Mouse (Mus musculus): ENCODE measurements at regions not wholly inside any gene's neighbourhood (a gene's known extent, or its start where the extent isn't known, plus 50 kb on each side); places are given as distances from the start of the nearest gene placed in this dataset.

DNA sequence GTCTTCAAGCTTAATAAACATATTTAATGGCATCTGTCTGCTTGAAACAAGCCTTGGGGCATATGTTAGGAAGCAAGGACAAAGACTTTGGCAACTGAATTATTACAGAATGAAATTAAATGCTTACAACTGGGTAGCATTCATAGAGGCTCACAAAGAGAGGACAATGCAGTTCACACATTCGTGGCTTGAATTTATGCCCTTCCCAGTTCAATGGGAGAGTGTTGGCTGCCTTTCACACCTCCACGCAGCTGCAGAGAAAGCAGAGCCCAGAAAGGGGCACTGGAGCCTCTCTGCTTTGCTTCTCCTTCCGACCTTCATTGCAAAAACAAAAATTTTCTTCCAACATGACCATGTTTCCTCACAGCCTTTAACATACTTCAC lies 800.3 kb downstream of the Tmem182 start:
- no peaks in the 10 kb centered on the region for H3K4me1 ChIP-seq (ENCODE audit: insufficient read depth, low read depth, low read length)
- ATAC-seq = no peak
- WGBS = 37% methylated on average over 3 of the region's 3 CpGs
- no peak overlapping the region for H3K27ac ChIP-seq (ENCODE audit: low read length)
- H3K4me3 ChIP-seq (ENCODE audit: low read depth, low read length) = no peak overlapping the region
- DNase-seq (ENCODE audit: low spot score) = no peak
- no peak overlapping the region for H3K9ac ChIP-seq (replicated peaks; ENCODE audit: low read depth)
- H3K27me3 ChIP-seq (replicated peaks; ENCODE audit: insufficient read depth, low read length) = no peaks in the 10 kb centered on the region
- H3K9me3 ChIP-seq (ENCODE audit: low read length) = no peaks in the 10 kb centered on the region
- H3K4me2 ChIP-seq (replicated peaks; ENCODE audit: low read depth, low read length) = no peak overlapping the region
- H3K36me3 ChIP-seq (ENCODE audit: insufficient read depth, low read length) = no peaks in the 10 kb centered on the region
- TF ChIP-seq EP300 (IDR thresholded peaks at IDR 0.05) (no peak), CTCF (IDR thresholded peaks at IDR 0.05) (no peak)

DNA sequence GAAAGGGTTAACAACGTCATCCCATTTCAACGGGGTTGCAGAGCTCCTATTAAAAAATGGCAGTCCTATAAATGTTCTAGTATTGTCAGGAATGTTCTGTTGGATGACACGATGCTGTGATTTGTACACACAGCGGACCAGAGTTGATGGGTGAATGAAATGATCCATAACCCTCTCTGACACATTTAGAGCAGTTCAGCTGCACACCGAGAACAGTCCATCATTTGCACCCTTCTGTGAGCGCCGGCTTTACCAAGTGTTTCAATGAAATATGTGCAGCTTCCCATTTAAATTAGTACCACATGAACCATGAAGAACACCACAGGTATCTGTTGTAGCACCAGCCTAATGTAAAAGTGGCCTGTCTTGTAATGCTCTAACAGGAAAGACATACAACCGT lies 805.4 kb downstream of the Tmem182 start:
- Histone ChIP-seq H3K36me3 (ENCODE audit: insufficient read depth, low read length) (no peaks in the 10 kb centered on the region), H3K4me3 (ENCODE audit: low read depth, low read length) (no peak overlapping the region), H3K4me2 (replicated peaks; ENCODE audit: low read depth, low read length) (no peak overlapping the region), H3K4me1 (ENCODE audit: insufficient read depth, low read depth, low read length) (no peaks in the 10 kb centered on the region), H3K27ac (ENCODE audit: low read length) (no peak overlapping the region), H3K9ac (replicated peaks; ENCODE audit: low read depth) (no peak overlapping the region), H3K9me3 (ENCODE audit: low read length) (no peaks in the 10 kb centered on the region), H3K27me3 (replicated peaks; ENCODE audit: insufficient read depth, low read length) (no peaks in the 10 kb centered on the region)
- ATAC-seq = no peak
- no peak for DNase-seq (ENCODE audit: low spot score)
- no peak for TF ChIP-seq EP300 (IDR thresholded peaks at IDR 0.05)
- TF ChIP-seq CTCF (IDR thresholded peaks at IDR 0.05) = no peak
- WGBS = 67% methylated on average over 8 of the region's 8 CpGs

DNA sequence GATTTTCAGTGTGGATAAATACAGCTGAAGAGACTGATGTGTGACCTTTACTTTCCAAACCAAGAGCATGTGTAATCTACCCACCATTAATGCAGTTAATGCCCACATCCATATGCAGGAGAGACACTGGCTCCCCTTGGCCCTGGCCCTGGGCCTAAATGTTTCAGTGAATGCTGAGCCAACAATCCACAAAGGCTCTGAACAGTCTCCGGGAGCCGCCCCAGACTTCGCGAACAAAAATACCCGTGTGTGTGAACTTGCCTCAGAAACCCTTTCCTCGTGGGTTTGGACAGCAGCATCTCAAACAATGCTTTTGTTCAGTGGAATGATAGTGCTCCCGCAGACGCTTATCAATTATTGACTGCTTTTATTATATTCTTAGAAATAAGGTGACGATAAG lies 846.4 kb downstream of the Tmem182 start:
- no peak overlapping the region for H3K27ac ChIP-seq (ENCODE audit: low read length)
- DNase-seq (ENCODE audit: low spot score) (no peak), ATAC-seq (no peak)
- no peak overlapping the region for H3K9ac ChIP-seq (replicated peaks; ENCODE audit: low read depth)
- no peak overlapping the region for H3K4me2 ChIP-seq (replicated peaks; ENCODE audit: low read depth, low read length)
- H3K27me3 ChIP-seq (replicated peaks; ENCODE audit: insufficient read depth, low read length) = no peaks in the 10 kb centered on the region
- no peaks in the 10 kb centered on the region for H3K9me3 ChIP-seq (ENCODE audit: low read length)
- no peak overlapping the region for H3K4me3 ChIP-seq (ENCODE audit: low read depth, low read length)
- no peaks in the 10 kb centered on the region; the same call in 1 of the 2 replicates for H3K4me1 ChIP-seq (ENCODE audit: insufficient read depth, low read depth, low read length)
- whole genome bisulfite sequencing = 74% methylated on average over 9 of the region's 9 CpGs
- no peak for TF ChIP-seq CTCF (IDR thresholded peaks at IDR 0.05)
- TF ChIP-seq EP300 (IDR thresholded peaks at IDR 0.05) = no peak
- H3K36me3 ChIP-seq (ENCODE audit: insufficient read depth, low read length) = no peaks in the 10 kb centered on the region

GRCm38 (mm10) chr1:41652210-41652609 lies 846.8 kb downstream of the Tmem182 start:
- DNase-seq (ENCODE audit: low spot score) (no peak), ATAC-seq (no peak)
- TF ChIP-seq CTCF (IDR thresholded peaks at IDR 0.05) (no peak), EP300 (IDR thresholded peaks at IDR 0.05) (no peak)
- WGBS = 47% methylated on average over 3 of the region's 3 CpGs
- H3K9me3 ChIP-seq (ENCODE audit: low read length) = no peaks in the 10 kb centered on the region
- no peak overlapping the region for H3K27ac ChIP-seq (ENCODE audit: low read length)
- H3K27me3 ChIP-seq (replicated peaks; ENCODE audit: insufficient read depth, low read length) = no peaks in the 10 kb centered on the region
- H3K9ac ChIP-seq (replicated peaks; ENCODE audit: low read depth) = no peak overlapping the region
- H3K4me2 ChIP-seq (replicated peaks; ENCODE audit: low read depth, low read length) = no peak overlapping the region; the same call in 1 of the 2 replicates
- H3K36me3 ChIP-seq (ENCODE audit: insufficient read depth, low read length) = no peaks in the 10 kb centered on the region
- no peak overlapping the region for H3K4me3 ChIP-seq (ENCODE audit: low read depth, low read length)
- no peaks in the 10 kb centered on the region; the same call in 1 of the 2 replicates for H3K4me1 ChIP-seq (ENCODE audit: insufficient read depth, low read depth, low read length)

DNA sequence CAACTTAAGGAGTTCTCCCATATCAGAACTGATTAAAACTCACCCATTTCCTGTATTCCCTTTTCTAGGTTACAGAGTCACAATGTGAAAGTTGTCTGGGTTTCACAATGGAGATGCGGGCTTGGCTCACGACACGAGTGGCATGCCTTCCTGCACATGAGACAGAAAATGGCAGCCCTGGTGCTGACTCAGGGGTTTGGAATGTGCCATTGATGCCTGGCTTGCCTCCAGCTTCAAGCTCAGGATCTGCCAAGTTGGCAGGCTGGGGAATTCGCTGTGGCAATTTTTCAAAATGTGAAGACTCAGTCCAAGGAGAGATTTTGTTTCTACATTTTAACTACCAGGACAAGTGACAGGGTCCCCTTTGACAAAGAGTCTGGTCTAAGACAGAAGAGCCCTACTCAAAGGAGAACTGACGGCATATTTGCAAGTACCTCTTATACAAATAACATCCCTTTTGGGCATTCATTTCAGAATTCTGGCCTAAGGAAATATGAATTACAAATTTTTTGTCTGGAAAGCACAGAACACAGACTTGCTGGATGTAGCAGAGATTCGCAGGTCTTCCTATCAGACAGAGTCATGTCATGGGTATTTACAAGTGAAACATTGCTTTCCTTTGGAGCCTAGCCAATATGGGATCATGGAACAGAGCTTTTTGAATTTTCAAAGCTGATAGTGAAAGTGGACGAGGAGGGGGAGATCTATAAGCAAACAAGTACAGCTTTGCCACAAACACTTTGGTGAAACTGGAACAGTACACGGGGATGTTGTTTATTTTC lies 847.4 kb downstream of the Tmem182 start:
- TF ChIP-seq CTCF (IDR thresholded peaks at IDR 0.05) = no peak
- no peak for TF ChIP-seq EP300 (IDR thresholded peaks at IDR 0.05)
- Histone ChIP-seq H3K36me3 (ENCODE audit: insufficient read depth, low read length) (no peaks in the 10 kb centered on the region), H3K4me2 (replicated peaks; ENCODE audit: low read depth, low read length) (no peak overlapping the region; the same call in 1 of the 2 replicates), H3K27me3 (replicated peaks; ENCODE audit: insufficient read depth, low read length) (no peaks in the 10 kb centered on the region), H3K9me3 (ENCODE audit: low read length) (no peaks in the 10 kb centered on the region), H3K9ac (replicated peaks; ENCODE audit: low read depth) (no peak overlapping the region), H3K27ac (ENCODE audit: low read length) (no peak overlapping the region), H3K4me3 (ENCODE audit: low read depth, low read length) (no peak overlapping the region), H3K4me1 (ENCODE audit: insufficient read depth, low read depth, low read length) (no peaks in the 10 kb centered on the region; the same call in 1 of the 2 replicates)
- 20% methylated on average over 8 of the region's 8 CpGs for WGBS
- DNase-seq (ENCODE audit: low spot score) (peak; percentile 64), ATAC-seq (peak; percentile 60)

GRCm38 (mm10) chr1:41674086-41674485 lies 868.7 kb downstream of the Tmem182 start:
- H3K27me3 ChIP-seq (replicated peaks; ENCODE audit: insufficient read depth, low read length) = no peaks in the 10 kb centered on the region
- no peak for ATAC-seq
- no peak overlapping the region for H3K4me2 ChIP-seq (replicated peaks; ENCODE audit: low read depth, low read length)
- no peaks in the 10 kb centered on the region for H3K9me3 ChIP-seq (ENCODE audit: low read length)
- H3K36me3 ChIP-seq (ENCODE audit: insufficient read depth, low read length) = no peaks in the 10 kb centered on the region
- WGBS = 70% methylated on average over 6 of the region's 6 CpGs
- H3K9ac ChIP-seq (replicated peaks; ENCODE audit: low read depth) = no peak overlapping the region
- no peaks in the 10 kb centered on the region for H3K4me1 ChIP-seq (ENCODE audit: insufficient read depth, low read depth, low read length)
- no peak for DNase-seq (ENCODE audit: low spot score)
- no peak overlapping the region for H3K4me3 ChIP-seq (ENCODE audit: low read depth, low read length)
- H3K27ac ChIP-seq (ENCODE audit: low read length) = no peak overlapping the region
- TF ChIP-seq CTCF (IDR thresholded peaks at IDR 0.05) (no peak), EP300 (IDR thresholded peaks at IDR 0.05) (no peak)

All from lung, postnatal 0 days (tissue).